In genomic region chr1:194641601-194642301, GRCm38 (mm10) we compare ENCODE assay signal across 11 mouse cellular contexts. TPM values are rescaled to one million over a fixed set of nuclear protein-coding genes. Genes with fewer than 3 reads are reported as not detected.
DNase-seq lines count a peak whose midpoint lies in the region; ATAC-seq and TF ChIP-seq lines count a peak whose summit lies in the region.
"Had no signal": no experiment of that assay in that cellular context is flagged by ENCODE, and none has a peak within 500 bp of the region (broad histone marks: within the 10 kb centered on the region; RNA-seq: fewer than 3 reads in every experiment).

No protein-coding gene starts in this region.

- H3K9ac ChIP-seq in embryonic facial prominence, embryonic 13.5 days, result no peak overlapping the region
- no peak overlapping the region for H3K9ac ChIP-seq in kidney, embryonic 15.5 days
- H3K9ac ChIP-seq: limb, embryonic 13.5 days had no signal

- no peak for ATAC-seq in embryonic facial prominence, embryonic 13.5 days (ENCODE audit: insufficient number of reproducible peaks, insufficient read depth, low FRiP score, low TSS enrichment, low read depth)
- ATAC-seq in kidney, embryonic 15.5 days (replicated peaks; ENCODE audit: low FRiP score), result 0 out of 2 replicates have a peak, but pooled peaks have one; percentile 59
- no peak for ATAC-seq in activated CD4-positive, CD25-positive, alpha-beta regulatory T cell, adult 4 months
- ATAC-seq: forebrain, embryonic 14.5 days had no signal

- H3K27ac ChIP-seq in bone marrow macrophage, adult 2 months (ENCODE audit: insufficient read depth, low read depth, low read length), result 0 out of 2 replicates have a peak overlapping the region, but pooled peaks have one; percentile 6
- peak overlapping the region; percentile 39; the same call in 1 of the 2 replicates for H3K27ac ChIP-seq in embryonic facial prominence, embryonic 13.5 days
- H3K27ac ChIP-seq in kidney, embryonic 15.5 days, result peak overlapping the region; percentile 74
- H3K27ac ChIP-seq: limb, embryonic 13.5 days had no signal

- H3K36me3 ChIP-seq in embryonic facial prominence, embryonic 13.5 days, result peaks cover 14% of the 10 kb centered on the region; the same call in 1 of the 2 replicates
- H3K36me3 ChIP-seq in kidney, embryonic 15.5 days, result peaks cover 15% of the 10 kb centered on the region

- peak; percentile 59 for DNase-seq in kidney, adult 11 months
- DNase-seq in kidney, adult 18-20 months, result no peak
- DNase-seq in thymus, postnatal 14 days, result no peak
- no peak for DNase-seq in layer of hippocampus, postnatal 36 days
- DNase-seq: spleen, adult 18-20 months had no signal

- no peak for TF ChIP-seq CTCF in bone marrow macrophage, adult 2 months (IDR thresholded peaks at IDR 0.05; ENCODE audit: low read depth, low read length)

- no peaks in the 10 kb centered on the region for H3K9me3 ChIP-seq in embryonic facial prominence, embryonic 13.5 days
- H3K9me3 ChIP-seq in kidney, embryonic 15.5 days (replicated peaks), result no peaks in the 10 kb centered on the region
- H3K9me3 ChIP-seq: limb, embryonic 13.5 days had no signal

- no peaks in the 10 kb centered on the region for H3K27me3 ChIP-seq in embryonic facial prominence, embryonic 13.5 days
- H3K27me3 ChIP-seq in kidney, embryonic 15.5 days, result no peaks in the 10 kb centered on the region
- H3K27me3 ChIP-seq: limb, embryonic 13.5 days had no signal

- peaks cover 18% of the 10 kb centered on the region for H3K4me1 ChIP-seq in bone marrow macrophage, adult 2 months (ENCODE audit: control insufficient read depth, insufficient read depth, low read length)
- H3K4me1 ChIP-seq in embryonic facial prominence, embryonic 13.5 days, result peaks cover 12% of the 10 kb centered on the region
- H3K4me1 ChIP-seq in kidney, embryonic 15.5 days, result peaks cover 24% of the 10 kb centered on the region

- 35% methylated on average over 5 of the region's 5 CpGs for WGBS in embryonic facial prominence, embryonic 13.5 days
- 43% methylated on average over 5 of the region's 5 CpGs for WGBS in kidney, embryonic 15.5 days

- no peak overlapping the region for H3K4me3 ChIP-seq in bone marrow macrophage, adult 2 months (ENCODE audit: insufficient read depth, low read length)
- no peak overlapping the region for H3K4me3 ChIP-seq in embryonic facial prominence, embryonic 13.5 days
- H3K4me3 ChIP-seq in kidney, embryonic 15.5 days (replicated peaks), result no peak overlapping the region
- H3K4me3 ChIP-seq: limb, embryonic 13.5 days had no signal

- H3K4me2 ChIP-seq in embryonic facial prominence, embryonic 13.5 days, result no peak overlapping the region
- no peak overlapping the region for H3K4me2 ChIP-seq in kidney, embryonic 15.5 days
- H3K4me2 ChIP-seq: limb, embryonic 13.5 days had no signal

- TF ChIP-seq POLR2A in bone marrow macrophage, adult 2 months (IDR thresholded peaks at IDR 0.05; ENCODE audit: borderline replicate concordance, low read depth, low read length), result no peak

RNA-seq across cellular contexts. Expression of gene Plxna2, which starts 23.7 kb away (rescaled TPM):
- 2.8 and 3.6 TPM in 2 replicates for polyA plus RNA-seq in bone marrow macrophage, adult 2 months (2012; ENCODE audit: insufficient read depth, insufficient read length, missing spikeins)
- polyA plus RNA-seq in embryonic facial prominence, embryonic 13.5 days (2015; fragmentation: Nextera tagmentation; extraction: Ambion mirVana), result 10.3 and 10.7 TPM in 2 replicates
- 5.7 and 6.3 TPM in 2 replicates for polyA plus RNA-seq in kidney, embryonic 15.5 days (2015; fragmentation: Nextera tagmentation; extraction: Ambion mirVana)
- polyA plus RNA-seq in activated CD4-positive, CD25-positive, alpha-beta regulatory T cell, adult 4 months (2017; shearing (Covaris generic)), result not detected
- 10 to 100 TPM; 65.0 to 73.0 TPM for total RNA-seq in layer of hippocampus, postnatal 36 days (2021)

Comparison
In these comparisons a context has a peak if more than half of its experiments do, and no peak if none do; other contexts are left out.
1. H3K27ac ChIP-seq: peak in every context shown above with its lines; median percentile 74 in kidney, embryonic 15.5 days; 39 in embryonic facial prominence, embryonic 13.5 days; 6 in bone marrow macrophage, adult 2 months.